Mouse (Mus musculus): Measurements from ENCODE around the gene Rbpjl. TPM values are rescaled to one million over a fixed set of nuclear protein-coding genes. Genes with fewer than 3 reads are reported as not detected.

Rbpjl gene
- total RNA-seq, 2 experiments from 2014 or later = 0.41 to 0.79 TPM

DNA sequence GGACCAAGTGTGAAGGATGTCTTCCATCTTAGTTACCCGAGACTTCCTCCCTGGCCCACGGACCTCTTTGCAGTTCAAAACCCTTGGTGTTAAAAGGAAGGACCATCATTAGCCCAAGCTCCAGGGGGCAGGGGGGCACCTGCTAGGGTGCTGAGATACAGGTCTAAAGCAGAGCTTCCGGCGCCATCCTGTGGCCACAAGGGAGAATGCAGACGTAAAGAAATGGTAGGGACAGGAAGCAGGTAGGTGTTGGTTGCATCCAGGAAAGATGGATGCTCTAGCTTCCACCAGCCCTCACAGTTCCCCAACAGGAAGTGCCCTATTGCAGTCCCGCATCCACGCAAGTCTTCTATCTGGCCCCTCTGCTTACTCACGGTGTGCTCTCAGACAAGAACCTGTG is 16.0 kb upstream of the Rbpjl start:
- peak; percentile 40 to 61 for DNase-seq (ENCODE audit: extremely low spot score in 1 of 2, low spot score in 2 of 2)
- intact Hi-C loops (cut with DNase I) = loop anchor here (5.0 kb wide), 1 partner anchor 285 kb away; no protein-coding TSS in a partner anchor

DNA sequence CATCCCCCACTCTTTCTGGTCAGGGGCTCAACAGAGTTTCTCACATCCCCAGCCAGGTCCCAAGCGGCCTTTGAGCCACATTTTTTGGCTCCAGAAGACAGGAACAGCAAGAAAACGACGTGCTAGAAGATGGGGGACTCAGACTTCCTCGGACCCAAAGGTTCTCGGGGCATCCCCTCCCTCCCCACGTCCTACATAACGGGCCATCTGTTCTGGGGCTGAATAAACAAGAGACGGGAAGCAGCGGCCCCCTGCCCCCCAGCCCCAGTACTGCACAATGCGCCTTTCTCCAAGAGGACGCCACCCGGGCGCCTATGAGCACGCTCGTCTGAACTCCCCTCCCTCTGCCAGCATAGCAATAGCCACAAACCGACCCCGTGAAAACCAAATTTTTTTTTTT is 13.9 kb upstream of the Rbpjl start, which contains the start of gene Slpi:
Slpi (minus strand) TSS at position 76 of the 400 bp plus-strand sequence.
- intact Hi-C loops (cut with DNase I) = loop anchor here (5.0 kb wide), 1 partner anchor 287 kb away; no protein-coding TSS in a partner anchor
- DNase-seq (ENCODE audit: extremely low spot score in 1 of 2, low spot score in 2 of 2) = peak; percentile 48 to 72

DNA sequence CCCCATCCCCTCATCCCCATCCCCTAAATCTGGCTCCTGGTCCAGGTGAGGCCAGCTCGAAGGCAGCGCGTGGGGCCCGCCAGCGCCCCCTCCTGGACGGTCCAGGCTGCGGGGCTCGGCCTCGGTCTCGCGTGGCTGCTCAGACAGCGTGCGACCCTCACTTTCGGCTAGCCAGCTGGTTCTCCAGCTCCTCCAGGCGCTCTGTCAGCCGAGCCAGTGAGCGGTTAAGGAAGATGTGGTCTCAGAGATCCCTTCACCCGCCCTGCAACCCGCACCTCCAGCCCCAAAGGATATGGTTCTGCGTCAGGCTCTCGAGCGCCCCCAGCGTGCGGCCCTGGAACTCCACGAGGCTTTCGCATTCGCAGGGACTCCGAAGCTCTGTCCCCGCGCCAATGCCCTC is 13.4 kb upstream of the Rbpjl start:
- intact Hi-C loops (cut with DNase I) = loop anchor here (5.0 kb wide), 1 partner anchor 287 kb away; no protein-coding TSS in a partner anchor
- DNase-seq (ENCODE audit: extremely low spot score in 1 of 2, low spot score in 2 of 2) = peak; percentile 72 to 88

DNA sequence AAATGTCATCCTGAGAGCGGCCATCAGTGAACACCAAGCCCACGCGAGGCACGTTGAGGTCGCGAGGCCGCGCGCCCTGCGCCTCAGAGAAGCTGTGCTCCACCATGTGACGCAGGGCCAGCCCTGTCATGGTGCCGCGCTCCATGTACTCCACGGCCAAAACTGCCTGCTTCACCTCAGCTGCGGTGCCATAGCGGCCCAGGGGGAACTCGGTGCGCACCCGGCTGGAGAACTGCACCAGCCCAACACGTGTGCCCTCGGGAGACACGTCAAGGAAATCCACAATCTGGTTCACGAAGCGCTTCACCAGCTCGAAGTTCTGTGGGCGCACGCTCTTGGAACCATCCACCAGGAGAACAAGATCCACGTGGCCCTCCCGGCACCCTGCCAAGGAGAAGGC is 9.8 kb upstream of the Rbpjl start:
- intact Hi-C loops (cut with DNase I) = no loop called here
- DNase-seq (ENCODE audit: extremely low spot score in 1 of 2, low spot score in 2 of 2) = no peak

DNA sequence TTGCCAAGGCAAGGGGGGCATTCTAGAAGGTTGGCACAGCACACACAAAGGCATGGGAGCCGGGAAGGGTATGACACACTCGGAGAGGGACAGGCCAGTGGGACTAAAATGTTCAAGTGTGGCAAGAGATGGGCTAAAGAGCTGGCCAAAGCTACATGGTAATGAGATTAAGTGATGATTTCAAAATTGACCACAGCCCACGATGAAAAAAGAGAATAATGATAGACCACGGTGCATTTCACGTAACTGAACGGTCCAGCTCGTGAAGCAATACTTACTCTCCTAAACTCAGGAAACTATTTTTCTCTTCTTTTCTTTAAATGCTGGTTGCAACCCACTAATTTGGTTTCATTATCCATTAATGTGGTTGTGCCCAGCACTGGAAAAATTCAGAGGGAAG is 6.9 kb upstream of the Rbpjl start:
- intact Hi-C loops (cut with DNase I) = no loop called here
- no peak for DNase-seq (ENCODE audit: extremely low spot score in 1 of 2, low spot score in 2 of 2)

DNA sequence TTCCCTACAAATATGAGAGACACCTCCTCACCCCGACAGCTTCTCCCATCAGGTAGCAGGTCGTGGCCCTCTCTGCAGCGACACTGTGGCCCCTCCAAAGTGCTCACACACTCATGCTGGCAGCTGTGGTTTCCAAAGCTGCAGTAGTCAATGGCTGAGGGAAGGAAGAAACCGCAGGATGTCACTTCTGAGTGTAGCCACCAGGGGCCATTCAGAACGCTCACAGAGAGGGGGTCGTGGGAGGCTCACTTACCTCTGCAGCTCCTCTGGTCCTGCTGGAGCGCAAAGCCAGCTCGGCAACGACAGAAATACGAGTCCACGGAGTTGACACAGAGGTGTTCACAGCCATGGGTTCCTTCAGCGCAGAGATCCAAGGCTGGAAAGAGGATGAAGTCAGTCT is 6.0 kb upstream of the Rbpjl start:
- no peak for DNase-seq (ENCODE audit: extremely low spot score in 1 of 2, low spot score in 2 of 2)
- intact Hi-C loops (cut with DNase I) = no loop called here

DNA sequence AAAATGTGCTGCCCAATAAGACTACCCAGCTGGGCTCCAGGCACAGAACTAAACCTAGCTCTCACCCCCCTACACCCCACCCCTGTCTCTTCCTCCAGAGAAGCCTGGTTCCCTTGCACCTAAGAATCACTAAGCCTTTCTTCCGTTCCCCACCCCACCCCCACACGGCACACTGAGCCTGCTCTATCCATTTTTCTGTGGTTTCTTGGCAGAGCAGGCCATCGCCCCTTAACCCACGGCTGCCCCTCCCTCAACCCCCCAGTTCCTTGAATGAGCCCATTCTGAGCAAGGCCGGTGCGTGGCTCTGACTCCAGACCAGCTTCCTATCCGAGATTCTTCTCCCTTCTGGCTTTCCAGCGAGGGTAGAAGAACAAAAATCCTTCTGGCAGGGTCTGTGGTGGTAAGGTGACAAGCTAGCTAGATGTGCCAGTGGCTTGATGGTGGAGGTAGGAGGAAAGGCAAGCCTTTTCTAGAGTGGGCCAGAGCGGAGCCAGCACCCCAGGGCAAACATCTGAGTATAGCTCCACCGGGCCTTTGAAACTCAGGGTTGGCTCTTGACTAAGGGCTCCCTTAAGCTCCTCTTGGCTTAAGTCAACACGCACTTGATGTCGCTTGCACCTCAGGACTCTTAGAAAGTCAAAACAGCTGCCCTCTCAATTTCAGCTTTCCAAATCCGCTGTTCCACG is 598 bp downstream of the Rbpjl start:
- DNase-seq (ENCODE audit: extremely low spot score in 1 of 2, low spot score in 2 of 2) = peak in 1 of 2 experiments; percentile 75
- intact Hi-C loops (cut with DNase I) = no loop called here

DNA sequence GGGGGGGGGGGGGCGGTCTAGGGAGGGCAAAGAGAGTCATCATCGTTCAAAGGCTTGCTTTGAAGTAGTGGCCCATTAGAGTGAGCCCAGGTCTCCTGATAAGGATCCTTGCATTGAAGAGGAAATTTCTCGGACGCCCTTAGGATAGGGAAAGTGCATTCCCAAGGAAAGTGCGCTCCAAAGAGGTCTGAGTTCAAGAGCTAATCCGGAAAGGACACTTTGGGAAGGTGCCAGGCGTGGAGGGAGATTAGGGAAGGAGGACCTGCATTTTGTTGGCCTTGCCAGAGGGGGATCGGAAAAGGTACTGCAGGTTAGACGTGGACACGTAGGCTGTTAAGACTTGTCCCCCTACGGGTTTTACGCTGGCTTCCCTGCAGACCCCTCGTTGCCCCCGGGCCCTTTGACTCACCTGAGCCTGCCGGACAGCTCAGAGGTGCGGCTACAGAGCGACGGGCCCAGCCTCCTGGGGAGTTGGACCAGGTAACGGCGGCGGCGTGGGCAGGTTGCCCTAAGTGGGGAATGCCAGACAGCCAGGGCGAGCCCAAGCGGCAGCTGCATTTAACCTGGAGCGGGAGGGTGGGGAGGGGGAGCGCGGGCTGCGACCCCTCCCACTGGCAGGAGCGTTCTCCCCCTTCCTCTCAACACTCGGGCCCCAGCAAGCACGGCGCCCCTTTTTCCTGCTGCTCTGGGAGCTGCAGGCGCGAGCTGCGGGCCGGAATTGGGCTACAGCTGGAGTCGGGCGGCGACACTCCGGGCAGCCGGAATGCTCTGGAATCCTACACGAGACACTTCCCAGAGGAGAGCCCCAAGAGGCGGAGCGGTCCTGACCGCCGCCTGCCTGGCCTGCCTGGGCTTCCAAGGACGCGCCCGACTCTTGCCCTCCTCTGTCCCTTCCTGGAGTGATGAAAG is 1.4 kb downstream of the Rbpjl start:
- intact Hi-C loops (cut with DNase I) = no loop called here

DNA sequence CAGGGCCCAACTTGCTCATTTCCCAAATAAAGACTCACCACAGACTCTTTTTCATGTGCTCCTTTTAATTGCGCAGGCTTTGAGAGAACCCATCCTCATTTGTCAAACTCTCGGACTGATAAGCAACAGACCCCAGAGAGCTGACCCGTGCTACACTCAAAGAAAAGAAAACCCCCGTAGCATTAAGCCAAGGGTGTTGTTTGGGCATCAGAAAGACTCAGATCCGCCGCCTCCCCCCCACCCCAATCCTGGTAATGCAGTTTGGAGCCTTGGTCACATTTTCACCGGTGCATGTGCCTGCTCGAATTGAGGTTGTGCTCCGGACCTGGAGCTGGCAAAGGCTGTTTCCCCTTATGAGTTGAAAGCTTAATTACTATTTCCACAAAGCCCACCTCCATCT is 2.1 kb downstream of the Rbpjl start, which contains the start of gene Matn4:
Matn4 (minus strand) TSS at position 101 of the 400 bp plus-strand sequence.
- intact Hi-C loops (cut with DNase I) = loop anchor here (5.0 kb wide), 2 partner anchors 268 to 303 kb away; no protein-coding TSS in a partner anchor
- no peak for DNase-seq (ENCODE audit: extremely low spot score in 1 of 2, low spot score in 2 of 2)

More for the DNA sequence above, 1.4 kb downstream of the Rbpjl start:
- DNase-seq (ENCODE audit: extremely low spot score in 1 of 2, low spot score in 2 of 2) = peak in 1 of 2 experiments; percentile 69

DNA sequence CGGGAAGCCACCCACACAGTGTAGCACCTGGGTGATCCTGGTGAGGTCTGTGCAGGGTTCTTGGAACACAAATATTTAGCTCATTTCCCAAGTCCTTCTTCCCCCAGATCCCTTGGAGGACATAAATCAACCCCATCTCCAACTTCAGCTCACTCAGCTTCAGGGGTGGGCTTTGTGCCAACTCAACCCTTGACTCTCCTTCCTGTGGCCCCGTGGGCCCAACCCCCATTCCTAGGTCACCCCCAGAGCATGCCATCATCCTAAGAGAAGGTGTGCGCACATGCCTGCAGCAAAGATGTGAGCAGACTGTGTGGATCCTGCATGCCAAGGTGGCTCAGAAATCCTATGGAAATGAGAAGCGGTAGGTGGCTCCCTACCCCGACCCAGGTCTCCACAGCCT is 2.6 kb downstream of the Rbpjl start:
- no peak for DNase-seq (ENCODE audit: extremely low spot score in 1 of 2, low spot score in 2 of 2)
- intact Hi-C loops (cut with DNase I) = loop anchor here (5.0 kb wide), 2 partner anchors 268 to 303 kb away; no protein-coding TSS in a partner anchor

DNA sequence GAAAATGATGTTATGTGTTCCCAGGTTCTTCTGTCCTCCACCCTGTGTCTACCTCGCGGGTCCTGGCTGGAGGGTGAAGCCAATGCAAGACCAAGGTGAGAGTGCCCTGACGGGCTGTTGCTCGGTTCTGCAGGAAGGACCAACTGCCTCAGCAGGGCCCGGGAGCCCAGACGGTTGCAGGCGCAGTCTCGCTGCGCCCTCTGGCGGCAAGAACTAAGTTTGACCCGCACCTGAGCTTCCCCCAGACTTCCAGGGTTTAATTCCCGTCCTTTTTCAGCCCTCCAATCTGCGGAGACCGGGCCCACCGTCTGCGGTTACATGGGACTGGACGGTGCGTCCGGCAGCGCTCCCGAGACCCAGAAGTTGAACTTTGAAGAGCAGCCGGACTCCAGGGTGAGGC is 4.8 kb downstream of the Rbpjl start:
- peak; percentile 55 to 78 for DNase-seq (ENCODE audit: extremely low spot score in 1 of 2, low spot score in 2 of 2)
- intact Hi-C loops (cut with DNase I) = loop anchor here (5.0 kb wide), 2 partner anchors 270 to 305 kb away; no protein-coding TSS in a partner anchor

DNA sequence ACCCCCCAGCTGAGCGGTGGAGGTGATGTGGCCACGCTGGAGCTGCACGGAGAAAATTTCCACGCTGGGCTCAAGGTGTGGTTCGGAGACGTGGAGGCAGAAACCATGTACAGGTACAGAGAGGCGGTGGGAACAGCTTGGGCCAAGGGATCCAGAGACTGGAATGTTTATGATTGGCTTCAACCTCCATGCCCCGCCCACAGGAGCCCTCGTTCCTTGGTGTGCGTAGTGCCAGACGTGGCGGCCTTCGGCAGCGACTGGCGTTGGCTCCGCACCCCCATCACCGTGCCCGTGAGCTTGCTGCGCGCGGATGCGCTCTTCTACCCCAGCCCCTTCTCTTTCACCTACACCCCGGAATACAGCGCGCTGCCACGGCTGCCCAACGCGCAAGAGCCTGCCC is 11.2 kb downstream of the Rbpjl start:
- DNase-seq (ENCODE audit: extremely low spot score in 1 of 2, low spot score in 2 of 2) = peak in 1 of 2 experiments; percentile 36
- intact Hi-C loops (cut with DNase I) = loop anchor here (10.0 kb wide), 1 partner anchor 311 kb away; no protein-coding TSS in a partner anchor

DNA sequence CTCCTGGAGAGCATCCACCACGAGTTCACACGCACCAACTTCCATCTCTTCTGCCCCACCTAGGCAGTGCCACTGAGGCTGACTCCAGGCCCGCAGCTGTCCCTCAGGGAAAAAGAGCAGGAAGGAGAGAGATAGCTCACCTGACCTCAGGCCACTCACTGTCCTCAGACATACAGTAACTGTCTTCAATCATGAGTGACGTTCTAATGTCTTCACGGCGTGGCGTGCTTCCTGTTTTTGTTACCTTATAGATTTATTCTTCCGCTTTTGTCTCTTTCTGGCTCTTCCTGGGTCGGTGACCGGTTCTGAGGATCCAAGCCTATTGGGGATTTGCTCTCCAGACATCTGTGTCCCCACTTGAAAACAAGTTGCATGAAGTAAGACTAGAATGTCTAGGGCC is 11.6 kb downstream of the Rbpjl start:
- intact Hi-C loops (cut with DNase I) = loop anchor here (10.0 kb wide), 1 partner anchor 310 kb away; no protein-coding TSS in a partner anchor

DNA sequence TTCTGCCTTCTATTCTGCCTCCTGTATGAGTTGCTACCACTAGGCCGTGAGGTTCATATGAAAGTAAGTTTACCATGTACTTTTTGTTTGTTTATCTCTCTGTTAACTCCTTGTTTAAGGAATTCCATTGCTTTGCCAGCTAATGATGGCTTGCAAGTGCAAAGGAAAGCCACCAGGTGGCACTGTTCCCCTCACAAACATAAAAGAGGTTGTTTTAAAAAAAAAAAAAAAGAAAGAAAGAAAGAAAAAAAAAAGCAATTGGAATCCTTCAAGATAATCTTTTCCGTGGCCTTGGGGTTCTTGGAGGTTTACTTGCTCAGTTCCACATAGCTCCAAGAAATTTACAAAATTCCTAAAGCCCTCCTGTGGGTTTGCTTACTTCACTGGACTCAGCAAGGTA is 14.3 kb downstream of the Rbpjl start:
- intact Hi-C loops (cut with DNase I) = loop anchor here (2.0 to 10.0 kb wide), 4 partner anchors 38 to 308 kb away; partner anchors contain the start of gene Wfdc2
- peak in 1 of 2 experiments; percentile 37 for DNase-seq (ENCODE audit: extremely low spot score in 1 of 2, low spot score in 2 of 2)

More for the DNA sequence above, 11.6 kb downstream of the Rbpjl start:
- DNase-seq (ENCODE audit: extremely low spot score in 1 of 2, low spot score in 2 of 2) = no peak

DNA sequence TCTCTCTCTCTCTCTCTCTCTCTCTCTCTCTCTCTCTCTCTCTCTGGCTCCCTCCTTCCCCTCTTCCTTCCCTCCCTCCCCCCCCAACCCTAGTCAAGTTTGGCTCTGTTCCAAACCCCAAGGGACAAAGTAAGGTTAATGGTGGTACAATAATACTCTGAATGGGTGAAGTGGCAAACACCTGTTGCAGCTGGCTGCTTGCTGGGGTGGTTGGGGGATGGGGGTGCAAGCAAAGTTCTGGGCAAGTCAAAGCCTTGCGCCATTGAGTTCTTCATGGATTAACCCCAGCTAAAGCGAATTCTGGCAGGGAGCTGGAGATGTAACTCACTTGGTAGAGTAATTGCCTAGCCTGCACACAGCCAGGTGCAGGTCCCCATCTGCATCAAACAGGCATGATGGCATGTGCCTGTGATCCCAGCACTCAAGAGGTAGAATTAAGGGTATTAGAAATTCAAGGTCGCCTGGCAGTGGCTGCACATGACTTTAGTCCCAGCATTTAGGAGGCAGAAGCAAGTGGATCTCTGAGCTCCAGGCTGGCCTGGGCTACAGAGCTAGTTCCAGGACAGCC is 15.5 kb downstream of the Rbpjl start:
- intact Hi-C loops (cut with DNase I) = loop anchor here (5.0 to 10.0 kb wide), 2 partner anchors 114 to 306 kb away; no protein-coding TSS in a partner anchor

DNA sequence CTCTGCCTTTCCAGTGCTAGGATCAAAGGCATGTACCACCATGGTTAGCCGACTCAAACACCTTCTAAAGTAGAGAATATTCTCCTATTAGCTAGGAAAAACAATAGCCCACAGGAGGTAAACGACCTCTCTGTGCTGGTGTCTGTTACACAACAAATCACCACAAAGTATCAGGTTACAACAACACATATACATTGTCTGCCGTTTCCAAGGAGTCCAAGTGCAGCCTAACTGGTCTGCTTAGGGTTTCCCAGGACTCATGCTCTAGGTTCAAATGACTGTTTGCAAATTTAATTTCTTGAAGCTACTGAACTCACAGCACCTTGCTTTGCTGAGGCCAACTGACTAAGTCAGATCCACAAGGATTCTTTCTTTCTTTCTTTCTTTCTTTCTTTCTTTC is 16.5 kb downstream of the Rbpjl start:
- intact Hi-C loops (cut with DNase I) = loop anchor here (5.0 to 10.0 kb wide), 2 partner anchors 113 to 305 kb away; no protein-coding TSS in a partner anchor

More for the DNA sequence above, 15.5 kb downstream of the Rbpjl start:
- no peak for DNase-seq (ENCODE audit: extremely low spot score in 1 of 2, low spot score in 2 of 2)

DNA sequence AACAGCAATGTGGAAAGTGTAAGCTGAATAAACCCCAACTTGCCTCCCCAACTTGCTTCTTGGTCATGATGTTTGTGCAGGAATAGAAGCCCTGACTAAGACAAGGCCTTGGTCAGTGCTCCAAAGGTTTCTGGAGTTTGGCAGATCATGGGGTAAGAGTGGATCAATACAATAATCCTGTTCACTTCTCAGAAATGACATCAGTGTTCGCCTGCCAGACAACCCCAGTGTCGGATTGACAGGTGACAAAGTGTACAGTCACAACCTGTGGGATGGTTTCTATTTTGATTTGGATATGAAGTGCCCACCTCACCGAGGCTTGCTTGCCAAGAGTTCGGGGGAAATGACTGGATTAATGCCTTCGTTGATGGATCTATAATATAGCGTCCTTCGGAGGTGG is 18.4 kb downstream of the Rbpjl start:
- intact Hi-C loops (cut with DNase I) = no loop called here

More for the DNA sequence above, 16.5 kb downstream of the Rbpjl start:
- no peak for DNase-seq (ENCODE audit: extremely low spot score in 1 of 2, low spot score in 2 of 2)

DNA sequence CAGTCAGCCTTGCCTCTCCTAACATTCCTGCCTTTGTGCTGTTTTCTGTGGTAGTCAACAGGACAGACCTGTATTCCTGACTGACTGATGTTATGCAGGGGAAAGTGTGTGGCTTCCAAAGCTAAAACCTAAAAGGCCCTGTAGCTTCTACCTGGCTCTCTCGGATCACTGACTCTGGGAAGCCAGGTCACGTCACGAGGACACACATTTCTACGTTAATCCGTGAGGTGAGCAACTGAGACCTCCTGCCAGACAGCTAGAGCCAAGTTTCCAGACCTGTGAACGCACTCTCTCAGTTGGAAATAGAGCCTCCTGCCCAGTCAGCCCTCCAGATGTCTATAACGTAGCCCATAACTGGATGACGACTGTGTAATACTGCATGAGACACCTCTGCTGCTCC is 19.0 kb downstream of the Rbpjl start:
- intact Hi-C loops (cut with DNase I) = no loop called here
- DNase-seq (ENCODE audit: extremely low spot score in 1 of 2, low spot score in 2 of 2) = no peak

More for the DNA sequence above, 18.4 kb downstream of the Rbpjl start:
- no peak for DNase-seq (ENCODE audit: extremely low spot score in 1 of 2, low spot score in 2 of 2)

All from left cerebral cortex, postnatal 10 days (tissue).